Mouse (Mus musculus): ENCODE data around the gene Adamts10.

Gene Adamts10

GRCm38 (mm10) chr17:33554536-33554935, 30.5 kb downstream of the Adamts10 start:
- no peak for DNase-seq (ENCODE audit: low spot score)

GRCm38 (mm10) chr17:33555223-33555855, 31.3 kb downstream of the Adamts10 start, which contains the start of gene Myo1f:
TSS of gene Myo1f (plus strand) at chr17:33555707.
- no peak for DNase-seq (ENCODE audit: low spot score)

- DNase-seq (ENCODE audit: low spot score), result no peak
These were observed 33.9 kb downstream of the Adamts10 start for GRCm38 (mm10) chr17:33557922-33558321.

GRCm38 (mm10) chr17:33563527-33564076, 39.6 kb downstream of the Adamts10 start:
- no peak for DNase-seq (ENCODE audit: low spot score)

- DNase-seq (ENCODE audit: low spot score), result no peak
These were observed 40.6 kb downstream of the Adamts10 start for GRCm38 (mm10) chr17:33564599-33564998.

GRCm38 (mm10) chr17:33566182-33566581, 42.2 kb downstream of the Adamts10 start:
- no peak for DNase-seq (ENCODE audit: low spot score)

GRCm38 (mm10) chr17:33584061-33584460, 60.1 kb downstream of the Adamts10 start:
- no peak for DNase-seq (ENCODE audit: low spot score)

- no peak for DNase-seq (ENCODE audit: low spot score)
These were observed 62.0 kb downstream of the Adamts10 start for GRCm38 (mm10) chr17:33586011-33586410.

- DNase-seq (ENCODE audit: low spot score), result no peak
These were observed 73.3 kb downstream of the Adamts10 start for GRCm38 (mm10) chr17:33597271-33597670.

- DNase-seq (ENCODE audit: low spot score), result no peak
These were observed 74.5 kb downstream of the Adamts10 start for GRCm38 (mm10) chr17:33598506-33598905.

GRCm38 (mm10) chr17:33599836-33600475, 76.0 kb downstream of the Adamts10 start:
- DNase-seq (ENCODE audit: low spot score), result no peak

- DNase-seq (ENCODE audit: low spot score), result no peak
These were observed 76.8 kb downstream of the Adamts10 start for GRCm38 (mm10) chr17:33600831-33601230.

- DNase-seq (ENCODE audit: low spot score), result no peak
These were observed 77.9 kb downstream of the Adamts10 start for GRCm38 (mm10) chr17:33601947-33602346.
